13 mouse cellular contexts compared by ENCODE assay signal in the genomic region with DNA sequence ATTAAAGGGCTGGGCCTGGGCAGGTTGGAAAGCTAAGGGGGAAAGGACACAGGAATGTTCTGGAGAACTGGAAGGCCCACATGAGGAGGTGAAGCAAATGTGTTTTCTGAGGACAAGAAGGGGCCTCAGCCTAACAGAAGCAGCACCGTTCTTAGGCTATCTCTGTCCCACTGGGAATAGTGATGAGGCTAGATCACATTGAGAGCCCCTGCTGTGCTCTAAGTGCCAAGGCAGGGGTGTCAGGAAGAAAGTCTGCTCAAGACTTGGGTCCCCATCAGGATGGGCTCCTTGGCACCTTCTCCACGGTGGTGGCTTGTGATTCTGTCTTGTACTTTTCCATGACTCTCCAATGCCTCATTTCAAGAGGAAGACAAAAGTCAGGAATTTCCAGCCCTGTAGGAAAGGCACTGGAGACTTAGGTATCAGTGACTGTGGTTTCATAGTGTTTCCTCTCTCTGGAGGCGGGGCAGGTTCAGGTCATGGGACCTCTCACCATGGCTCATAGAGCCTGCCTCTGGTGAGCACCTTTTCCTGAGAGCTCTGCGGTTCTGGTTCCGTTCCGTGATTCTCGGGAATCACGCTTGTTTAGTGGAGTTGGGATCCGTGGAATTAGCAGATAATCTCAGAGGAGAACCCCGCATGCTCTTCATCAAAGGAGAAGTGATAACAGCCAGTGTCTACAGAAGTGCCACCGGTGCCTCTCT. TPM values are rescaled to one million over a fixed set of nuclear protein-coding genes. Genes with fewer than 3 reads are reported as not detected.
DNase-seq lines count a peak whose midpoint lies in the region; ATAC-seq and TF ChIP-seq lines count a peak whose summit lies in the region.
"Had no signal": no experiment of that assay in that cellular context is flagged by ENCODE, and none has a peak within 500 bp of the region (broad histone marks: within the 10 kb centered on the region; RNA-seq: fewer than 3 reads in every experiment).

No protein-coding gene starts in this region.

- 56% methylated on average over 11 of the region's 11 CpGs for WGBS in intestine, postnatal 0 days
- WGBS in intestine, embryonic 16.5 days: 70% methylated on average over 11 of the region's 11 CpGs
- 33% methylated on average over 11 of the region's 11 CpGs for WGBS in liver, embryonic 12.5 days (ENCODE audit: insufficient replicate concordance)

- no peaks in the 10 kb centered on the region for H3K27me3 ChIP-seq in intestine, postnatal 0 days (replicated peaks; ENCODE audit: control insufficient read depth, insufficient read depth, low read length)
- no peaks in the 10 kb centered on the region for H3K27me3 ChIP-seq in intestine, embryonic 16.5 days (replicated peaks; ENCODE audit: control insufficient read depth, insufficient read depth, low read length)
- H3K27me3 ChIP-seq in liver, embryonic 12.5 days (replicated peaks): no peaks in the 10 kb centered on the region
- H3K27me3 ChIP-seq: embryonic facial prominence, embryonic 13.5 days; forebrain, embryonic 13.5 days had no signal

- TF ChIP-seq CTCF in intestine, postnatal 0 days (IDR thresholded peaks at IDR 0.05; ENCODE audit: low read depth): no peak

- H3K36me3 ChIP-seq in intestine, postnatal 0 days (ENCODE audit: control insufficient read depth, insufficient read depth): peaks cover 9% of the 10 kb centered on the region; the same call in 1 of the 2 replicates
- H3K36me3 ChIP-seq in intestine, embryonic 16.5 days (ENCODE audit: control insufficient read depth, insufficient read depth, low read length): no peaks in the 10 kb centered on the region
- H3K36me3 ChIP-seq in liver, embryonic 12.5 days: no peaks in the 10 kb centered on the region
- H3K36me3 ChIP-seq: embryonic facial prominence, embryonic 13.5 days had no signal

- peak; percentile 49 to 52 for DNase-seq in B cell, adult 2 months
- peak; percentile 9 for DNase-seq in T-cell, adult 2 months (ENCODE audit: low spot score)
- DNase-seq in lung, postnatal 25 days (ENCODE audit: low spot score): peak; percentile 45
- DNase-seq in c-Kit-positive CD71-positive TER-119-positive erythroid progenitor cells, embryonic 14.5 days (ENCODE audit: low spot score): no peak
- DNase-seq: cerebellum, postnatal 36 days; gastrocnemius, postnatal 25 days; thymus, postnatal 25 days had no signal

- no peaks in the 10 kb centered on the region for H3K9me3 ChIP-seq in intestine, postnatal 0 days (ENCODE audit: control insufficient read depth)
- no peaks in the 10 kb centered on the region for H3K9me3 ChIP-seq in intestine, embryonic 16.5 days (ENCODE audit: control insufficient read depth, low read length)
- no peaks in the 10 kb centered on the region for H3K9me3 ChIP-seq in liver, embryonic 12.5 days (replicated peaks)
- H3K9me3 ChIP-seq: embryonic facial prominence, embryonic 13.5 days; forebrain, embryonic 13.5 days had no signal

- no peak overlapping the region for H3K4me3 ChIP-seq in intestine, postnatal 0 days (ENCODE audit: low read depth, low read length)
- H3K4me3 ChIP-seq in intestine, embryonic 16.5 days (ENCODE audit: low read length): no peak overlapping the region
- H3K4me3 ChIP-seq in liver, embryonic 12.5 days: no peak overlapping the region
- H3K4me3 ChIP-seq: embryonic facial prominence, embryonic 13.5 days; forebrain, embryonic 13.5 days had no signal

- no peak for ATAC-seq in intestine, postnatal 0 days
- ATAC-seq in intestine, embryonic 16.5 days: no peak
- ATAC-seq in liver, embryonic 12.5 days: no peak
- ATAC-seq: forebrain, embryonic 13.5 days had no signal

- no peak overlapping the region for H3K9ac ChIP-seq in intestine, postnatal 0 days (ENCODE audit: low read depth, low read length)
- no peak overlapping the region for H3K9ac ChIP-seq in intestine, embryonic 16.5 days (ENCODE audit: low read depth, low read length)
- no peak overlapping the region for H3K9ac ChIP-seq in liver, embryonic 12.5 days
- H3K9ac ChIP-seq: embryonic facial prominence, embryonic 13.5 days; forebrain, embryonic 13.5 days had no signal

- H3K4me2 ChIP-seq in intestine, postnatal 0 days (replicated peaks; ENCODE audit: low read depth): peak overlapping the region; percentile 21; the same call in 1 of the 2 replicates
- H3K4me2 ChIP-seq in intestine, embryonic 16.5 days (ENCODE audit: low read depth, low read length): no peak overlapping the region
- H3K4me2 ChIP-seq in liver, embryonic 12.5 days: no peak overlapping the region
- H3K4me2 ChIP-seq: embryonic facial prominence, embryonic 13.5 days; forebrain, embryonic 13.5 days; midbrain, embryonic 11.5 days had no signal

- H3K27ac ChIP-seq in intestine, postnatal 0 days (ENCODE audit: low read depth, low read length): no peak overlapping the region
- no peak overlapping the region for H3K27ac ChIP-seq in intestine, embryonic 16.5 days (ENCODE audit: low read length)
- no peak overlapping the region for H3K27ac ChIP-seq in liver, embryonic 12.5 days
- H3K27ac ChIP-seq: embryonic facial prominence, embryonic 13.5 days; forebrain, embryonic 13.5 days had no signal

- H3K4me1 ChIP-seq in intestine, postnatal 0 days (replicated peaks; ENCODE audit: control insufficient read depth, insufficient read depth, low read length): 0 out of 2 replicates have a peak, but pooled peaks cover 14% of the 10 kb centered on the region
- H3K4me1 ChIP-seq in intestine, embryonic 16.5 days (ENCODE audit: control insufficient read depth, insufficient read depth, low read length): peaks cover 12% of the 10 kb centered on the region
- peaks cover 6% of the 10 kb centered on the region; the same call in 1 of the 2 replicates for H3K4me1 ChIP-seq in liver, embryonic 12.5 days

RNA-seq across cellular contexts. Expression of gene Zbtb38, which starts 1.4 kb away (rescaled TPM):
- polyA plus RNA-seq in intestine, postnatal 0 days (2015; fragmentation: Nextera tagmentation; extraction: Ambion mirVana): 18.5 and 20.8 TPM in 2 replicates
- polyA plus RNA-seq in intestine, embryonic 16.5 days (2015; fragmentation: Nextera tagmentation; extraction: Ambion mirVana): 20.3 and 20.6 TPM in 2 replicates
- polyA plus RNA-seq in liver, embryonic 12.5 days (2016; fragmentation: Nextera tagmentation; extraction: Ambion mirVana): 6.8 and 7.0 TPM in 2 replicates
